Comparison of ENCODE assay signal across 12 mouse cellular contexts in the genomic region with DNA sequence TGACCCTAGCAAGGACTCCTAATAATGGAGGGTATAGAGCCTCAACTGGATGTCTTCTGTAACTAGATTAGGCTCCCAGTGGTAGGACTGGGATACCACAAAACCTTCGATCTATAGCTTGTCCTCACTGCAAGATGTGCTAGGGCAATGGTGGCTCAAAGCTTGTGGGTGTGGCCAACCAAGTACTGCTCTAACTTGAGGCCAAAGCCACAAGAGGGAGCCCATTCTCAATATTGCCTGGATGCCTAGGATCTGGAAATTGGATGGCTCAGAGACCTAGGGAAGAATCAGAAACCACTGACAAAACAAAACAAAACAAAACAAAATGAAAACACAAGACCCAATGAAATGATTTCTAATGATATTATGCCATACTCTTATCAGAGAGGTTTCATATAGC.
A peak's percentile ranks its signal among the peaks of the same experiment; 100 is the strongest.
DNase-seq lines count a peak whose midpoint lies in the region; ATAC-seq lines count a peak whose summit lies in the region.
"Had no signal": no experiment of that assay in that cellular context is flagged by ENCODE, and none has a peak within 500 bp of the region (broad histone marks: within the 10 kb centered on the region; RNA-seq: fewer than 3 reads in every experiment).

No protein-coding gene starts in this region.

- no peaks in the 10 kb centered on the region for H3K27me3 ChIP-seq in hindbrain, embryonic 10.5 days (ENCODE audit: insufficient read depth, poor library complexity, severe bottlenecking)
- H3K27me3 ChIP-seq in hindbrain, embryonic 14.5 days (ENCODE audit: control insufficient read depth, insufficient read depth, low read length), result no peaks in the 10 kb centered on the region
- no peaks in the 10 kb centered on the region for H3K27me3 ChIP-seq in midbrain, embryonic 10.5 days (ENCODE audit: low read depth, poor library complexity, severe bottlenecking)
- no peaks in the 10 kb centered on the region for H3K27me3 ChIP-seq in midbrain, embryonic 16.5 days (ENCODE audit: control insufficient read depth, insufficient read depth, low read depth, low read length)
- H3K27me3 ChIP-seq: embryonic facial prominence, embryonic 12.5 days had no signal

- H3K27ac ChIP-seq in hindbrain, embryonic 10.5 days, result no peak overlapping the region
- no peak overlapping the region for H3K27ac ChIP-seq in hindbrain, embryonic 14.5 days
- H3K27ac ChIP-seq in midbrain, embryonic 10.5 days (replicated peaks), result no peak overlapping the region
- no peak overlapping the region for H3K27ac ChIP-seq in midbrain, embryonic 16.5 days (ENCODE audit: low read length)
- H3K27ac ChIP-seq: embryonic facial prominence, embryonic 12.5 days had no signal

- peak; percentile 35 for DNase-seq in hindbrain, embryonic 10.5 days (ENCODE audit: low spot score)
- DNase-seq in hindbrain, embryonic 14.5 days (ENCODE audit: low spot score), result no peak
- DNase-seq in midbrain, embryonic 10.5 days (ENCODE audit: low spot score), result peak; percentile 12
- peak; percentile 2 for DNase-seq in embryo, embryonic 11.5 days (ENCODE audit: low read depth, low spot score)
- DNase-seq in retina, embryonic 14.5 days (ENCODE audit: low spot score), result peak; percentile 64
- no peak for DNase-seq in heart, adult 8-10 months (ENCODE audit: low spot score)
- no peak for DNase-seq in right cerebral cortex, postnatal 25 days
- DNase-seq: adrenal gland, postnatal 14 days; liver; thymus, postnatal 25 days had no signal

- no peak for ATAC-seq in hindbrain, embryonic 14.5 days (ENCODE audit: low FRiP score)
- no peak for ATAC-seq in midbrain, embryonic 16.5 days

- no peaks in the 10 kb centered on the region for H3K36me3 ChIP-seq in hindbrain, embryonic 10.5 days
- H3K36me3 ChIP-seq in hindbrain, embryonic 14.5 days (replicated peaks; ENCODE audit: control insufficient read depth, insufficient read depth), result no peaks in the 10 kb centered on the region
- H3K36me3 ChIP-seq in midbrain, embryonic 10.5 days, result no peaks in the 10 kb centered on the region
- H3K36me3 ChIP-seq in midbrain, embryonic 16.5 days (ENCODE audit: control insufficient read depth, insufficient read depth, low read length), result no peaks in the 10 kb centered on the region
- H3K36me3 ChIP-seq: embryonic facial prominence, embryonic 12.5 days had no signal

- no peak overlapping the region for H3K9ac ChIP-seq in hindbrain, embryonic 14.5 days
- H3K9ac ChIP-seq in midbrain, embryonic 16.5 days (ENCODE audit: low read depth, low read length), result no peak overlapping the region
- H3K9ac ChIP-seq: embryonic facial prominence, embryonic 12.5 days had no signal

- no peak overlapping the region for H3K4me3 ChIP-seq in hindbrain, embryonic 10.5 days
- no peak overlapping the region for H3K4me3 ChIP-seq in hindbrain, embryonic 14.5 days (replicated peaks; ENCODE audit: low read length)
- H3K4me3 ChIP-seq in midbrain, embryonic 10.5 days, result no peak overlapping the region
- H3K4me3 ChIP-seq in midbrain, embryonic 16.5 days (ENCODE audit: low read depth, low read length), result no peak overlapping the region
- H3K4me3 ChIP-seq: embryonic facial prominence, embryonic 12.5 days had no signal

- H3K4me2 ChIP-seq in hindbrain, embryonic 14.5 days (replicated peaks), result no peak overlapping the region
- no peak overlapping the region for H3K4me2 ChIP-seq in midbrain, embryonic 16.5 days (ENCODE audit: low read length)
- H3K4me2 ChIP-seq: embryonic facial prominence, embryonic 12.5 days had no signal

- WGBS in hindbrain, embryonic 10.5 days, result 58% methylated on average over 1 of the region's 1 CpGs
- 65% methylated on average over 1 of the region's 1 CpGs for WGBS in hindbrain, embryonic 14.5 days
- WGBS in midbrain, embryonic 10.5 days, result 71% methylated on average over 1 of the region's 1 CpGs
- 89% methylated on average over 1 of the region's 1 CpGs for WGBS in midbrain, embryonic 16.5 days

- H3K4me1 ChIP-seq in hindbrain, embryonic 10.5 days (replicated peaks), result no peaks in the 10 kb centered on the region
- no peaks in the 10 kb centered on the region for H3K4me1 ChIP-seq in hindbrain, embryonic 14.5 days (replicated peaks; ENCODE audit: control insufficient read depth, insufficient read depth, low read length)
- no peaks in the 10 kb centered on the region for H3K4me1 ChIP-seq in midbrain, embryonic 10.5 days
- no peaks in the 10 kb centered on the region for H3K4me1 ChIP-seq in midbrain, embryonic 16.5 days (ENCODE audit: control insufficient read depth, insufficient read depth, low read length)
- H3K4me1 ChIP-seq: embryonic facial prominence, embryonic 12.5 days had no signal

- H3K9me3 ChIP-seq in hindbrain, embryonic 10.5 days, result no peaks in the 10 kb centered on the region
- H3K9me3 ChIP-seq in hindbrain, embryonic 14.5 days (ENCODE audit: control insufficient read depth, low read length), result no peaks in the 10 kb centered on the region
- no peaks in the 10 kb centered on the region for H3K9me3 ChIP-seq in midbrain, embryonic 10.5 days (replicated peaks)
- no peaks in the 10 kb centered on the region for H3K9me3 ChIP-seq in midbrain, embryonic 16.5 days (replicated peaks; ENCODE audit: control insufficient read depth, low read length, poor library complexity, severe bottlenecking)
- H3K9me3 ChIP-seq: embryonic facial prominence, embryonic 12.5 days had no signal

Comparison
In these comparisons a context has a peak if more than half of its experiments do, and no peak if none do; other contexts are left out.
1. DNase-seq: peak in hindbrain, embryonic 10.5 days (single experiment), midbrain, embryonic 10.5 days (single experiment), embryo, embryonic 11.5 days (single experiment) and retina, embryonic 14.5 days (single experiment); none in hindbrain, embryonic 14.5 days (single experiment), heart, adult 8-10 months (single experiment) and right cerebral cortex, postnatal 25 days (single experiment).